Mouse (Mus musculus) frontal cortex, postnatal 10 days (tissue): ENCODE data around the gene Dnajc1.

Experiments used
- DNase-seq, 2 experiments: peaks; one replicate each; pipeline ENCODE4 v3.0.0; 2022; ENCODE audit warnings: low spot score in 2 of 2, mixed read lengths in 1 of 2

Gene Dnajc1

DNA sequence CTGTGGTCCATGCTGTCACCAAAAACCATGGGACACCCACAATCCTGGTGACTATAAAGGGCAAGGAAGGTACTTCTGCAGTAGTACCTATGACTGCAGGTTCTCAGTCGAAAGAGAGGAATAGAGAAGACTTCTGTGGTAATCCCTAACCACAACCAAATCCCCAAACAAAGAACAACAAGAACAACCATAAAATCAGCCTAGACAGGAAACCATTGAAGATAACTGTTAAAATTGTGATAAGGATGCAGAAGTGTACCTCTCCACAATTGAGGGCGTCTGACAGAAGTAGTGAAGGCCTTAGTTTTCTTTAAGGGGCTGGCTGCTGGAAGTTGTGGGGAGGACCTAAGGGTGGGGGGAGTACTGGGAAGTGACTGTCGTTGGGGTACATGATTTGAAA, 91.7 kb downstream of the Dnajc1 start:
- DNase-seq = no peak

DNA sequence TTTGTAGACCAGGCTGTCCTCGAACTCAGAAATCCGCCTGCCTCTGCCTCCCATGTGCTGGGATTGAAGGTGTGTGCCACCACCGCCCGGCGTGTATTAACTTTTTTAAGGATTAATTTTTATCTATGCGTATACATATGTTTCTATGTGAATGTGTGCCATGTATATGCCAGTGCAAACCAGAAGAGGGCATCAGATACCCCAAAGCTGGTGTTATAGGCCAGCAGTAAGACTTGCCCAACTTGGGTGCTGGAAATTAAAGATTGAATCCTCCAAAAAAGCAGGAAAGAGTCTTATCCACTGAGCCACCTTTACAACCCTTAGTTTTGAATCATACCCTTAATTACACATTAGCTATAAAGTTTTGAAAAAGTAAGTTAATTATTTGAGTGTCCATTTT, 107.5 kb downstream of the Dnajc1 start:
- DNase-seq = no peak

DNA sequence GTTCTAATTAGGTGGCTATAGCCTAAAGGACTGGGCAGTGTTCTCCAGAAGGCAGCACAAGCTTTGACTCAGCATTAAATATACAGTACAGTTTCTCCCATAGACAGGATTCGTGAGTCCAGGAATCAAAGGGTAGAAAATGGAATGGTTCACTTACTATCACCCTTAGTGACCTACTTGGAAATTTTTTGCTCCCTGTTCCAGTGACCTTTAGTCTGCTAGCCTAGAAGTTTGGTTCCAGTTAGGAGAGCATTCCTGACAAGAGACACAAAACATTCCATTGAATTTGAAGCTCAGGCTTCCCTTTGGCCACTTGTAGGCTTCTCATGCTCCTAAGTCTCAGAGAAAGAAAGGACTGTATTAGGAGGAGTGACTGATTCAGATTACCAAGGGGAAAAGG, 126.9 kb downstream of the Dnajc1 start:
- DNase-seq = no peak

DNA sequence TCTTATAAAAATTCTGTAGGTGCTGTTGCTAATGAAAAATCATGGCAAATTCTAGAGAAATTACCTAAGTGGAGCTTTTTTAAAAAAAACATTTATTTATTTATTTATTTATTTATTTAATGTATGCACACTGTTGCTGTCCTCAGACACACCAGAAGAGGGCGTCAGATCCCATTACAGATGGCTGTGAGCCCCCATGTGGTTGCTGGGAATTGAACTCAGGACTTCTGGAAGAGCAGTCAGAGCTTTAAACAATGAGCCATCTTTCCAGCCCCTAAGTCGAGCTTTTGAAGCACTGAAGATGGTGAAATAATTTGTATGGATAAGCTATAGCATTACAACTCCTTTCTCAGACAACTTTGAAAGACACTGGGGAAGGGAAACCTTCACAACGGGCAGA, 128.1 kb downstream of the Dnajc1 start:
- DNase-seq = no peak

DNA sequence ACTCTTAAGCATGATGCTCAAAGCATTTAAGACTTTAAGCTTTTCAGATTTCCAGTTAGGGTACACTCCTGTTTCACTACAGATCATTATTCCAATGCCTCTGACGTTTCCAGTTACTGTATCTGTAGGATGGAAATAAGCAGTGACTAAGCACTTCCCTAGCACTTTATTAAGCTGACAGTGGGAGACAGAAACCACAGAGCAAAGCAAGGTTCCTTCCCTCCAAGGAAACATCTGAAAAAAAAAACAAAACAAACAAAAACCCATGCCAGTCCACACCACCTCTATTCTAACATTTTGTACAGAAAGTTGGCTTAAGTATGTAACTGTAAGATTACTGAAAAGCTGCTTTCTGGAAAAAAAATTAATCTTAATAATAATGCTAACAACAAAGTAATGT, 130.3 kb downstream of the Dnajc1 start:
- DNase-seq = no peak

DNA sequence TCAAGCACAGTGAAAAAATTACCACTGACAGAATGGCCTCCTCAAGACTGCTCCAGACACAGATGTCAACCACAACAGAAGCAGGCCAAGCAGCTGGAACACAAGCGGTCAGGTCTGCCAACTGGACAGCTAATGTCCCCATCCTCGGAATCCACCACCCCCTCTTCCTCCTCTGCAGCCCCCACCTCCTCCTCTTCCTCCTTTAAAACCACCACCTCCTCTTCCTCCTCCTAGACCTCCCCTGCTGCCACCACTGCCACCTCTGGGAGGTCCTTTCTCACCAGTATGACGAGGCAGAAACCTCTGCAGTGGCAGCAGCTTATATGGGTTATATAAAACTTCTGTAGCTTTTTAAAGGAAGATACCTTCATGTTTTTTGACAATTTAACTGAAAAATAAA, 143.4 kb downstream of the Dnajc1 start:
- no peak for DNase-seq

DNA sequence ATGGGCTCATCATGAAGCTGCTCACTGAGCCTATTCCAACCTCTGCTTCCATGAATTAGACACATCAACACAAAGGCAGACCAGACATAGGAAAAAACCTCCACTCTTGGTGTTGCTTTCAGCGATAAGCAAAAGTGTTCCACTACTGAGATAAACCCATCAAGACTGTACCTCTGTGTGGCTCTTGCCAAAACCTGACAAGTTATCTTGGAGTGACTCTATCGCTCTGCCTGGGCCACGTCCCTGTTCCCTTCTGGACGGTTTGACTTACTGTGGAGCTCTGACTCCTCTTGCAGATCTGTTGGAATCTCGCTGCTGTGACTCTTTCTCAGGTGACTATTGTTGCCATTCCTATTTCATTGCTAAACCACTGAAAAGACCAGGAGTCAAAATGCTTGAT, 157.1 kb downstream of the Dnajc1 start:
- DNase-seq = no peak

DNA sequence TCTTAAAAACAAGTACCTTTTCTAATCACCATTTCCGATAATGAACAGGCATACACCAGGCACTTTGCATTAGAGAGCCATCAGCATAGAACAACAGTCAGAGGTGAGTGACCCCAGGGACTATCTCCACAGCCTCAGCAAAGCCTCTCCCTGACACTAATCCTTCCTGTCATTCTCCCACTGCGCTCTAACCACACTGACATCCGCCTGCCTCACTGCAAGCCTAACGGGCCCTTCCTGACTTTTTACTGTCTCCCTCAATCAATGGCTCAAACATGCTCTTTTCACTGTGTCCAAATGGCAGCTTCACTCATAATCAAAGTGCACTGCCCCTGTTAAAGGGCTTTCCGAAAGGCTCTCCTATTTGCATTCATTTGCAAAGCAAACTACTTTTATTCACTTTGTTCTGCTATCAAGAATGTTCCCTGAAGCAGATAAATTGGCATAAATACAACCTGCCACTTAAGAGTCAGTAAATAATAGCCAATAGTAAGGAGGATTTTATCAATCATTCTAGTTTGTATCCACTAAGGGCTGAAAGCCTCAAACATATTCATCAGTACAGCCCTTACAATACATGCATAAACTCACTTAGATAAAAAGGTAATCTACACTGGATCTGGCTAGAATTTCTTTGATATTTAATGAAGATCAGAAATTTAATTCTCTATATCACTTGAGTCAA, 159.6 kb downstream of the Dnajc1 start:
- no peak for DNase-seq

DNA sequence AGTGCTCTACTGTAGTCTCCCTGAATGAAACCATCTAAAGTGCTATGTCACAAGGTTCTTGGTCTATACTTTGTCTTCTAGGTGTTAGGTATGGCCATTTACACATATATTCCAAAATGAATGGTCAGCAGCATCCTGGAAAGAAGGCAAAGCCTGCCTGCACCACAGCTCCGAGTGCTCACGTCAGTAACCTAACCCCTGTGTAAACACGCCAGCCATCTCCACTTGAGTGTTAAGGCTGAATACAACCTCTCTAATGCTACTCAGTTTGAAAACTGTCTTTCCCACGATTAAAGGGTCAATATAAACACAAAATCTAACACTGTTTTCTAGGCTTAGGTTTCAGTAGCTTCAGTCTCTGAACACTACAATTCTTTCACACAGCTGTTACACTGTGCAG, 161.5 kb downstream of the Dnajc1 start:
- DNase-seq = no peak

DNA sequence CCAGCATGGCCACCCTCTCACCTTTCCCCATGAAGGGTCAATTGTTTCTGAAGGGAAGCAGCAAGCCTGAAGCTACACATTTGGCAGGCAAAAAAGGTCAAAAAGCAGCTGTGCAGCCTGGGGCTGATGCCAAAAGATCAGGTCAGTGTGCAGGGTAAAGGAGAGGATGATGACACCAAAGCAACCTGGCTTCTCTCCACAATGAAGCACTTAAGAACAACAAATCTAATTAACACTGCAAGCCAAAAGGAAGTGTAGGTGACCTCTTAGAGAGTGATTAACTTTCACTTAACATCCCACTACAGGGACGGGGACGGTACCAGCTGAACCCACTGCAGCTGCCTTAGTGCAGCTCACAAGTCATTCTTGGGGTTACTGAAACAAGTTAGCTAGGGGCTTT, 163.4 kb downstream of the Dnajc1 start:
- no peak for DNase-seq

DNA sequence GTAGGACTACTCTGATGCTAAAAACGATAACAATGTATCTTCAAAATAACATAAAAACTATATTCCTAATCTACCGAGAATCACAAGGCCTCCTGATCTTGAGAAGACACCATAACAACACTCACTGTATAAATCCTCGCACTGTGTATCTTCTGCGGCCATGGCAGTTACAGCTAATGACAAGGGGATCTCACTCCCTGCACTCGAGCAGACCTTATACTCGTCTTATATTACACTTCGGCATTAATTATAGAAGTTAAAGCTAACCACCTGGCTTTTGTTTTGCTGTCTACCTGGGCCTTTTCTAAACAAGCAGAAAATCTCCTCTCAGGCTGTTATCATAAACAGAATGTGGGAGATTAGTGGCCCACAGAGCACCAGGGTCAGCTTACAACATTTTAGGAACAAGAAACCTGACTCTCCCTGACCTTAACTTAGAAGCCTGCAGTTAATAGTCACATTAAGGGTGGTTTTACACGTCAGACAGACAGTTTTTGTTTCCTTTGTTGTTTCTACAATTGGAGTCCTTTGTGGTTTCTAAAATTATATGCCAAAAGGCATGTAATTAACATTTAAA, 164.1 kb downstream of the Dnajc1 start:
- no peak for DNase-seq

DNA sequence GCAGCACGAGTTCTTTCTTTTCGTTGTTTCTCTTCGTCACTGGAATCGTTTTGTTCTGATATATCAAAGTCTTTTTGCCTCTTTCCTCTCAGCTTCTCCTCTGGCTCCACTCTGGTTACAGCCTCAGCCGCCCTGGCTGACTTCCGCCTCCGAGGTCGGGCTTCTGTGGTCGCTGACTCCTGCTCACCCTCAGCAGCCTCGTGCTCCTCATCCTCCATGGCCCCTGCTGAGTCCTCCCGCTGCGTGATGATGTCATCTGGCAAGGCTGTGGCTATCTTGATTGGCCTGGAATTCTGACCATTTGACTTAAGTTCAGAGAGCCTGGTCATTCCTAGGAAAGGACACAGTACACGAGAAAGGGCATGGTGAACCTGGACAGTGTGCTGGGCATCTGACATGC, 173.1 kb downstream of the Dnajc1 start:
- DNase-seq = no peak

DNA sequence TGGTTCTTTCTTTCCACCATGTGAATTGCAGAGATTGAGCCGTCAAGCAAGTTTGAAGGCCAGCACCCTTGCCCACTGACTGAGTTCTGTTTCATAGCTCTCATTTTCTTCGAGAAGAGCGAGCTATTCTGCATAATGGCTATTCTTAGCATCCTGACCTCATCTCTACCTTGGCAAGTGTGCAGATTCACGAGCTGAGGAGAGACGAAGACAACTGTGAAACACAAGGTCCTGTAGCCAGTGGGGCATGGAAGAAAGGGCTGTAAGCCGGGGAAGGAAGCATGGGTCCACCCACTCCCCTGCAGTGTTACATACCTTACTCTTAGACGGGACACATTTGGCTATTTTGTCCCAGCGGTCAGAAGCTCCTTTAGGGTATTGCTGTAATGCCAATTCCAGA, 173.5 kb downstream of the Dnajc1 start:
- DNase-seq = no peak

DNA sequence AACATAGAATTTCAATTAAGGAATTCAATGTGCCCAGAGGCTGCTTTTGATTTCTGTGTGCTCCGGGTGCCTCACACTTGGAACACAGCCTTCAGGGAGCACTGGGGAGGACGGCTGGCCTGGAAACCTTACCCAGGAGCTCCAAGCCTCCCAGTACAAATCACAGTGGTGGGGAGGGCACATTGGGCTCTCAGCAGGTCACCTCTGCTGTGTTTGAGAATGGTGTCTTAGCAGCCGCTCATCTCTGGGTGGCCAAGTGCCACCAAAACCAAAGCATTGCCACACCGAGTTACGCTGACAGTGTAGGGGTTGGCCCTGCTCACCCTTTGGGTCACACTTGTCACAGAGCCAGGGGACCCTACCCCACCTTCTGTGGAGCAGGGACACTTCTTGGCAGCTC, 174.1 kb downstream of the Dnajc1 start:
- DNase-seq = no peak

DNA sequence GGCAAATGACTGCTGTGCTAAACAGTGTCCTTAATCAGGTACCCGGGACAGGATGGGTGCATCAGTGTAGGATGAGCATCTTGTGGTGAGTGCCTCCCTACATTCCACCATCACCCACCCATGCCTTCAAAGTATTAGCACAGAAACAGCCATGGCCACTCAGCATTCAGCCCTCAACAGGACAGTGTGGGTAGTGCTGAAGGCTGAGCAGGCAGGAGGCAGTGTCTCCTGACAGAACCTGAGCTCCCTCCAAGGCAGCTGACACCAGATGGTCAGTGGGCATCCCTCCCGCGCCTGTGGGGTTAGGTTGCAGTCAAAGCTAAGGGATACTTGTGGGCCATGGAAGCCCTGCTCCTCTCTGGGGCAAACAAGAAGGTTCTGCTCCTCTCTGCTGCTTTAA, 174.8 kb downstream of the Dnajc1 start:
- DNase-seq = no peak

DNA sequence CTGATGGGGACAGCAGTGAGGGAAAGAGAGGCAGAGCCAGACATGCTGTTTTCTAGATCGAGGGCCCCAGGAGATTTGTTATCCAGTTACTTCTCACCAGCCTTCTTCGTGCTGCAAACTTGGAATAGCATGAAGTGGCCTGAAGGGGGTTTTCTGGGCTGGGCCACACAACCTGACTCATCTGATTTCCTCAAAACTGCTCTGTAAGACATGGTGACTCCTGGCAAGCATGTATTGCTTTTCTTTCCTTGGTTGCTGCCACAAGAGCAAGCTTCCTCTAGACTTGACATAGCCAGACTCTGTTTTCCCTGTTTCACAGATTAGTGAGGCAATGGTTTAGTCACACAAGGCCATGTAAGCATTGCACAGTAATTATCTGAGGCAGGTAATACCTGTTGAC, 178.6 kb downstream of the Dnajc1 start:
- no peak for DNase-seq

DNA sequence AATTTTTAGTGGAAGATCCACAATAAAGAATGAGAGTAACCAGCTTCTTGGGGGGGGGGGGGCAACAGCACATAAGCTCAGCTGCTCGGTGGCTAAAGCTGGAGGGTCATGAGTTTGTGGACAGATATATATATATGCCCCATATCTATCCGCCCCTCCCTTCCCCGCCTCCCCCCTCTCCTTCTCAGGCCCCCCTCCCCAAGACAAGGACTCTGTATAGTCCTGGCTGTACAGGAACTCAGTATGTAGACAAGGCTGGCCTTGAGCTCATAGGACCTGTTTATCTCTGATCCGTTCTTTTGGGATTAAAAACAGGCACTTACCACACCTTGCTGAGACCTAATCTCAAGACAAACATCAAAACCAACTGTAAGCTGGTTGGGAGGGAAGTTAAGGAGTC, 182.7 kb downstream of the Dnajc1 start:
- DNase-seq = no peak

DNA sequence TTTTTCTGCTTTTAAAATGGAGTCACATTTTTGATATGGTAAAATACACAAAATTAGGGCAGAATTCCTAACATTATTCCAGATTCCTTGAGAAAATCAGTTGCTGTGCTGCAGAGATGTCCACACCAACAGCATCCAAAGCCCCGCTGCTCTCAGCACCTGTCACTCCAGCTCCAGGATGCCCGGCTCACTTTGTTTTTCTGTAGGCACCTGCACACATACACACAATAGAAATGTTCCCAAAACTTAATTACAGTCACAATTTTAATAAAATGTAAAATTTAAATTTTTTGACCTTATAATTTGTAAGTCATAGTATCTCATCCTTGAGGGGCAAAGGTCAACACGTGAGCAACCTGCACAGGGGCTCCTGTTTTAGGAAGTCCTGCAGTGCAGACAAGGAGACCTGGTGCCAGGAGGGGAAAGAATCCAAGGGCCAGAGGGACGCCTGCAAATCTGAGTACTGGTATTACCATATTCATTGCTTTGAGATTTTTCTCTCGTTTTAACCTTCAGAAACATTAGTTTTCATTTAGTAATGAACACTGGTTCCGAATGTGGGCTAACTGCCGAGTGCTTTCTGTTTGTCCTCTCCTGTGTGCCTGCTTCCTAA, 183.3 kb downstream of the Dnajc1 start:
- DNase-seq = no peak

DNA sequence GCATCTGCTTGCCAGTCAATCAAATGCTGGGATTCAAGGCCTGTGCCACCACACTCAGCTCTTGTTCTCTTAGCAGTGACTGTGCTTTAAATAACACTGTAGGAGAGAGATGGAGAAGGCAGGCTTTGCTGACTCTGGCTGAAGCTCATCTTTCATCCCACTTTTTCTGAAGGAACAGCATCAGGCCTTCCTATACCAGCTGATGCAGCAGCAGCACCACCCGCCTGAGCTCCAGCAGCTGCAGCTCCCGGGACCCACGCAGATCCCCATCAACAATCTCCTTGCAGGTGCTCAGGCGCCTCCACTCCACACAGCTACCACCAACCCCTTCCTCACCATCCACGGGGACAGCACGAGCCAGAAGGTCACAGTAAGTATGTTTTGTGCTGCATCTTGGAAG, 184.1 kb downstream of the Dnajc1 start:
- no peak for DNase-seq

DNA sequence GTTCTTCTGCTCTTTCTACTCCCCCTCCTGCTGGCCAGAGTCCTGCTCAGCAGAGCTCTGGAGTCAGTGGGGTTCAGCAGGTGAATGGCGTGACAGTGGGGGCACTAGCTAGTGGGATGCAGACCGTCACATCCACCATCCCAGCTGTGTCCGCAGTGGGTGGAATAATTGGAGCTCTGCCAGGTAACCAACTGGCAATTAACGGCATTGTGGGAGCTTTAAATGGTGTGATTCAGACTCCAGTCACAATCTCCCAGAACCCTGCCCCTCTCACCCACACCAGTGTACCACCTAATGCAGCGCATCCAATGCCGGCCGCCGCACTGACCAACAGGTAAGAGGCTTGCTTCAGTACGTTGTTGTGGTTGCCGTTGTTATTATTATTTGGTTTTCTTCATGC, 185.8 kb downstream of the Dnajc1 start:
- peak in 1 of 2 experiments; percentile 22 for DNase-seq

DNA sequence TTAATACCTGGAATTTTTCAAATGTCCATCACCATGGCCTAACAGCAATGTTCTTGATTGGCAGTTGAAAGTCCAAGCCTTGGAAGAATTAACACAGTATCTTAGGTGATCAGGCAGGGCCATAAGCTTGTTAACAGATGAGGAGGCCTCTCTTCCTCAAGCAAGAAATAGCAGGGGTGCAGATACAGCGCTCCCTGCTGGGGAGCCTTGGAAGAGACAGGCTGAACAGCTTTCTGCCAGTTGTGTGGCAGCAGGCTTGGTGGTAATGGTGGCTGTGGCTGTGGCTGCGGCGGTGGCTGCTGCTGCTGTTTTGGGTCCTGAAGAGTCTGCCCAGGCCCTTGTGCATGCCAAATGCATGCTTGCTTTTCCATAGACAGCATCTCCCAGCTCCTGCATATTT, 187.5 kb downstream of the Dnajc1 start:
- peak in 1 of 2 experiments; percentile 34 for DNase-seq

DNA sequence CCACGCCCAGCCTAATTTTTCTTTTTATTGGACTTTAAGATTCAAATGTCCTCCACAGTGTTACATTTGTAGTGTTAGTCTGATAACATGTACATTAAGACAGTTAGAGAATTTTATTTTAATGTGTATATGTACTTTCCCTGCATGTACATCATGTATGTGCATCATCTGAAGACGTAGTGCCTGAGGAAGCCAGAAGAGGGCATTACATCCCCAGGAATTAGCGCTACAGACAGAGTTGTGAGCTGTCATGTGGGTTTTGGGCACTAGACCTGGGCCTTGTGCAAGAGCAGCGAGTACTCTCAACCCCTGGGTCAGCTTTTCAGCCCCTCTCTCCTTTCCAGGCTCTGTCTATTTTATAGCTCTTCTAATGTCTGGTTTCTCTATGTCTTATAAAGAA, 189.7 kb downstream of the Dnajc1 start:
- no peak for DNase-seq

DNA sequence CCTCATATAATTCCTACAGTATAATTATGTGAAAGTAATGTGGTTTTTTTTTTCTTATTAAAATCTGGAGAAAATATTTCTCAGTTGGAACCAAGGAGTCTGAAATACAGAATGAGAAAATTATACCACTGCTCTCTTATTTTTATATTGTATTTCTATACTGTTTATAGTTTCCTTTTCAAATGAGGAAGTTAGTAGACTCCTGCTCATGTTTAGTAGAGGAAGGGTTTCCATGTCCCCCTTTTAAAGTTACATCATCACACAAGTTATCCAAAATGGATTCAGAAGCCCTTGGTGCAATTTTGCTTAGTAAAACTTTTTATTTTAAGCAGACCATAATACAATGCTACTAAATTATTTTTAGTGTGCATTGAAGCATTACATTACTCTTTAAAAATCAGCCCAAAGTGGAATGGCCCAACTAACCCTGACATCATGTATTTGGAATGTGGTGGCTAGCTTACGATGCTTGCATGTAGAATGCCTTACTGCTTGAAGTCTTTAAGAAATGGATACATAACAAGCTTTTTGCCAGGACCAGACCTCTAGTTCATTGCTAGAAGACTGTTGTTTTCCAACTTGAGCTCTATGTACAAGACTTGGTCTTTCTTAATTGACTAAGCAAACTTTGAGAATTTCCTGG, 190.7 kb downstream of the Dnajc1 start:
- no peak for DNase-seq
